Mouse (Mus musculus): ENCODE measurements around the gene Gramd1c. TPM values are rescaled to one million over a fixed set of nuclear protein-coding genes. Genes with fewer than 3 reads are reported as not detected.

The Gramd1c gene
- polyA plus RNA-seq, 1 experiment from 2014 or later = 2.5 TPM

Small RNA genes within 50 kb of the gene (microRNA-seq; reads per million reads assigned to microRNA genes)
- gene Mir3470b = not detected

Other genes starting within 250 kb of the Gramd1c start
- gene Ccdc191, start 173.5 kb downstream of the Gramd1c start, polyA plus RNA-seq (2015; fragmentation: Nextera tagmentation; extraction: Ambion mirVana) = 8.3 and 9.3 TPM in 2 replicates
- 23.6 and 29.5 TPM in 2 replicates for gene Qtrt2, start 136.5 kb downstream of the Gramd1c start, polyA plus RNA-seq (2015; fragmentation: Nextera tagmentation; extraction: Ambion mirVana)
- 4.6 and 4.7 TPM in 2 replicates for gene Zdhhc23, start 83.6 kb downstream of the Gramd1c start, polyA plus RNA-seq (2015; fragmentation: Nextera tagmentation; extraction: Ambion mirVana)
- gene Atp6v1a, start 76.4 kb upstream of the Gramd1c start, polyA plus RNA-seq (2015; fragmentation: Nextera tagmentation; extraction: Ambion mirVana) = 120 and 122 TPM in 2 replicates
- gene Naa50, start 76.5 kb upstream of the Gramd1c start, polyA plus RNA-seq (2015; fragmentation: Nextera tagmentation; extraction: Ambion mirVana) = 80.5 and 90.1 TPM in 2 replicates
- 3.3 and 4.0 TPM in 2 replicates for gene Usf3, start 109.9 kb upstream of the Gramd1c start, polyA plus RNA-seq (2015; fragmentation: Nextera tagmentation; extraction: Ambion mirVana)